Mouse (Mus musculus) induced T-regulatory cell, adult 2 months (primary cell): Measurements from ENCODE around the gene Clrn1.
A peak's percentile ranks its signal among the peaks of the same experiment; 100 is the strongest.
"Not testable (repeated sequence)": the region's sequence is repeated elsewhere in the genome, so short reads cannot be mapped to it uniquely, and the experiment has no call there.

Source experiments
- DNase-seq: peaks from one replicate; pipeline ENCODE4 v3.0.0-alpha.2; 2012; ENCODE audit warnings: low read depth

The Clrn1 gene

GRCm38 (mm10) chr3:58884801-58885573 lies at the start of gene Clrn1:
Gene Clrn1 (minus strand): TSS chr3:58885340.
- no peak for DNase-seq

GRCm38 (mm10) chr3:58924027-58924426 lies 38.9 kb upstream of the Clrn1 start:
- DNase-seq = no peak

GRCm38 (mm10) chr3:58923140-58923539 lies 38.0 kb upstream of the Clrn1 start:
- DNase-seq = no peak

- no peak for DNase-seq
Measured at GRCm38 (mm10) chr3:58922636-58923035, 37.5 kb upstream of the Clrn1 start.

- DNase-seq = no peak
Measured at GRCm38 (mm10) chr3:58921316-58921715, 36.2 kb upstream of the Clrn1 start.

- no peak for DNase-seq
Measured at GRCm38 (mm10) chr3:58904656-58905055, 19.5 kb upstream of the Clrn1 start.

- no peak for DNase-seq
Measured at GRCm38 (mm10) chr3:58902051-58902758, 17.1 kb upstream of the Clrn1 start.

- DNase-seq = no peak
Measured at GRCm38 (mm10) chr3:58895131-58895530, 10.0 kb upstream of the Clrn1 start.

- DNase-seq = no peak
Measured at GRCm38 (mm10) chr3:58894529-58894928, 9.4 kb upstream of the Clrn1 start.

GRCm38 (mm10) chr3:58889670-58890069 lies 4.5 kb upstream of the Clrn1 start:
- no peak for DNase-seq

GRCm38 (mm10) chr3:58888131-58888715 lies 3.1 kb upstream of the Clrn1 start:
- no peak for DNase-seq

- no peak for DNase-seq
Measured at GRCm38 (mm10) chr3:58887719-58888118, 2.6 kb upstream of the Clrn1 start.

GRCm38 (mm10) chr3:58883511-58883907 lies 1.6 kb downstream of the Clrn1 start:
- DNase-seq = no peak

- DNase-seq = no peak
Measured at GRCm38 (mm10) chr3:58882878-58883510, 2.1 kb downstream of the Clrn1 start.

GRCm38 (mm10) chr3:58881016-58881415 lies 4.1 kb downstream of the Clrn1 start:
- no peak for DNase-seq

GRCm38 (mm10) chr3:58880181-58880580 lies 5.0 kb downstream of the Clrn1 start:
- no peak for DNase-seq

GRCm38 (mm10) chr3:58871882-58872281 lies 13.3 kb downstream of the Clrn1 start:
- DNase-seq = not testable (repeated sequence)

GRCm38 (mm10) chr3:58865690-58866089 lies 19.4 kb downstream of the Clrn1 start:
- DNase-seq = no peak

- no peak for DNase-seq
Measured at GRCm38 (mm10) chr3:58862976-58863375, 22.2 kb downstream of the Clrn1 start.

- peak; percentile 2 for DNase-seq
Measured at GRCm38 (mm10) chr3:58843415-58843814, 41.7 kb downstream of the Clrn1 start.

- no peak for DNase-seq
Measured at GRCm38 (mm10) chr3:58833442-58834160, 51.5 kb downstream of the Clrn1 start.

- DNase-seq = no peak
Measured at GRCm38 (mm10) chr3:58832888-58833287, 52.3 kb downstream of the Clrn1 start.
